In the genomic region with DNA sequence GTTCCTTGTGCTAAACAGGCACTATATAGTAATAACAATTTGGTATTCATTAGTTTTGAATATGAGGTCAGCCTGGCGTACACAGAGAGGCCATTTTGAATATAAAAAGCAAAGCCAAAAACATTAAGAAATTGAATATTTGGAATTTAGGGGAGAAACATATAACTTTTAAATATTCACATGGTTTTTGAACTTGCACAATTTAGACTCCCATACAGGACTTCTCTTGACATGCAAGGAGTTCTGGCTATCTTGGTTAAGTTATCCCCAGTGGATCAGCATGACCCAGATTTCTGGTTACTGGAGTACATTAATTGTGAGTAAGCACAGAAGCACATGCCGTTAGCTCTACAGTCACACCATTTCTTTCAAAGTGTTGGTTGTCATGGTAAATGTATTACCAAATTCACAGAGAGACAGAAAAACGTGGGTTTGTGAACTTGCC, we compare ENCODE assay signal across 8 mouse cellular contexts. TPM values are rescaled to one million over a fixed set of nuclear protein-coding genes. Genes with fewer than 3 reads are reported as not detected.
DNase-seq lines count a peak whose midpoint lies in the region; ATAC-seq and TF ChIP-seq lines count a peak whose summit lies in the region.

No protein-coding gene starts in this region.

- H3K4me3 ChIP-seq in layer of hippocampus, adult 2 months, result peak overlapping the region; percentile 66
- H3K4me3 ChIP-seq in hindbrain, embryonic 15.5 days, result peak overlapping the region; percentile 57

- WGBS in hindbrain, embryonic 15.5 days, result 27% methylated on average over 3 of the region's 3 CpGs

- H3K4me1 ChIP-seq in hindbrain, embryonic 15.5 days (replicated peaks), result peaks cover 14% of the 10 kb centered on the region

- H3K27me3 ChIP-seq in hindbrain, embryonic 15.5 days, result no peaks in the 10 kb centered on the region

- DNase-seq in layer of hippocampus, adult 2 months (ENCODE audit: low spot score in 2 of 2), result no peak
- DNase-seq in layer of hippocampus, postnatal 36 days, result no peak
- DNase-seq in brain, adult 2 months (ENCODE audit: low read depth, low spot score), result peak; percentile 29
- DNase-seq in naive thymus-derived CD4-positive, alpha-beta T cell, adult 2 months (ENCODE audit: low read depth), result peak; percentile 65
- DNase-seq in adrenal gland, adult 8-10 months, result no peak
- DNase-seq in urinary bladder, adult 18-20 months (ENCODE audit: low spot score in 2 of 2), result no peak
- no peak for DNase-seq in layer of hippocampus, postnatal 10 days (ENCODE audit: low spot score in 2 of 2)

- ATAC-seq in hindbrain, embryonic 15.5 days (ENCODE audit: low FRiP score, low read depth), result no peak

- H3K36me3 ChIP-seq in hindbrain, embryonic 15.5 days, result no peaks in the 10 kb centered on the region

- H3K27ac ChIP-seq in layer of hippocampus, adult 2 months, result peak overlapping the region; percentile 100
- H3K27ac ChIP-seq in hindbrain, embryonic 15.5 days (replicated peaks), result peak overlapping the region; percentile 98

- H3K9ac ChIP-seq in hindbrain, embryonic 15.5 days, result peak overlapping the region; percentile 62

- H3K4me2 ChIP-seq in hindbrain, embryonic 15.5 days, result peak overlapping the region; percentile 81

- TF ChIP-seq CTCF in layer of hippocampus, adult 2 months (conservative IDR thresholded peaks at IDR 0.05), result no peak

- no peaks in the 10 kb centered on the region for H3K9me3 ChIP-seq in hindbrain, embryonic 15.5 days

RNA-seq across cellular contexts. Expression of a gene that starts 18.5 kb away (rescaled TPM):
- total RNA-seq in layer of hippocampus, adult 2 months (2021), result 10 to 100 TPM; 35.9 to 38.4 TPM
- 10 to 100 TPM; 30.9 to 37.9 TPM for total RNA-seq in layer of hippocampus, postnatal 36 days (2021)
- 13.5 and 16.9 TPM in 2 replicates for polyA plus RNA-seq in hindbrain, embryonic 15.5 days (2015; fragmentation: Nextera tagmentation; extraction: Ambion mirVana)
- total RNA-seq in adrenal gland, adult 8-10 months (2022), result 1 to 10 TPM; 1.9 to 5.6 (median 5.0) TPM
- total RNA-seq in layer of hippocampus, postnatal 10 days (2021), result 10 to 100 TPM; 26.4 to 29.1 TPM

RNA-seq across cellular contexts. Expression of a gene that starts 19.7 kb away (rescaled TPM):
- 100 to 1,000 TPM; 123 TPM for total RNA-seq in layer of hippocampus, adult 2 months (2021)
- total RNA-seq in layer of hippocampus, postnatal 36 days (2021), result 100 to 1,000 TPM; 124 to 148 TPM
- polyA plus RNA-seq in hindbrain, embryonic 15.5 days (2015; fragmentation: Nextera tagmentation; extraction: Ambion mirVana), result 270 and 273 TPM in 2 replicates
- total RNA-seq in adrenal gland, adult 8-10 months (2022), result 100 to 1,000 TPM; 293 to 348 (median 309) TPM
- 100 to 1,000 TPM; 157 to 164 TPM for total RNA-seq in layer of hippocampus, postnatal 10 days (2021)

RNA-seq across cellular contexts. Expression of a gene that starts 39.4 kb away (rescaled TPM):
- total RNA-seq in layer of hippocampus, adult 2 months (2021), result 10 to 100 TPM; 46.5 to 52.6 TPM
- 10 to 100 TPM; 47.8 to 51.9 TPM for total RNA-seq in layer of hippocampus, postnatal 36 days (2021)
- polyA plus RNA-seq in hindbrain, embryonic 15.5 days (2015; fragmentation: Nextera tagmentation; extraction: Ambion mirVana), result 133 and 137 TPM in 2 replicates
- 10 to 100 TPM; 28.8 to 41.7 (median 38.3) TPM for total RNA-seq in adrenal gland, adult 8-10 months (2022)
- total RNA-seq in layer of hippocampus, postnatal 10 days (2021), result 10 to 100 TPM; 55.3 to 63.8 TPM

RNA-seq across cellular contexts. Expression of a gene that starts 57.1 kb away (rescaled TPM):
- total RNA-seq in layer of hippocampus, adult 2 months (2021), result not detected
- total RNA-seq in layer of hippocampus, postnatal 36 days (2021), result not detected
- 2.4 and 3.9 TPM in 2 replicates for polyA plus RNA-seq in hindbrain, embryonic 15.5 days (2015; fragmentation: Nextera tagmentation; extraction: Ambion mirVana)
- not detected for total RNA-seq in adrenal gland, adult 8-10 months (2022)
- total RNA-seq in layer of hippocampus, postnatal 10 days (2021), result not detected

Comparison
In these comparisons a context has a peak if more than half of its experiments do, and no peak if none do; other contexts are left out.
1. DNase-seq: peak in brain, adult 2 months (single experiment) and naive thymus-derived CD4-positive, alpha-beta T cell, adult 2 months (single experiment); none in layer of hippocampus, adult 2 months (0 of 2), layer of hippocampus, postnatal 36 days (0 of 2), adrenal gland, adult 8-10 months (single experiment), urinary bladder, adult 18-20 months (0 of 2) and layer of hippocampus, postnatal 10 days (0 of 2).
2. RNA of a gene that starts 18.5 kb away (total RNA-seq): 35.9 to 38.4 TPM in layer of hippocampus, adult 2 months, 30.9 to 37.9 TPM in layer of hippocampus, postnatal 36 days and 26.4 to 29.1 TPM in layer of hippocampus, postnatal 10 days; 1.9 to 5.6 TPM in adrenal gland, adult 8-10 months; every median in the first group is over 4 times any median in the second.